Mouse (Mus musculus) CD4-positive, CD25-positive, alpha-beta regulatory T cell, adult 2 months (primary cell): ENCODE results near the gene Srsf6.
"Not testable (repeated sequence)": the region's sequence is repeated elsewhere in the genome, so short reads cannot be mapped to it uniquely, and the experiment has no call there.

Experiments used
- DNase-seq: peaks from one replicate; pipeline ENCODE4 v3.0.0-alpha.2; 2012; ENCODE audit warnings: low read depth, low spot score

Gene Srsf6

DNA sequence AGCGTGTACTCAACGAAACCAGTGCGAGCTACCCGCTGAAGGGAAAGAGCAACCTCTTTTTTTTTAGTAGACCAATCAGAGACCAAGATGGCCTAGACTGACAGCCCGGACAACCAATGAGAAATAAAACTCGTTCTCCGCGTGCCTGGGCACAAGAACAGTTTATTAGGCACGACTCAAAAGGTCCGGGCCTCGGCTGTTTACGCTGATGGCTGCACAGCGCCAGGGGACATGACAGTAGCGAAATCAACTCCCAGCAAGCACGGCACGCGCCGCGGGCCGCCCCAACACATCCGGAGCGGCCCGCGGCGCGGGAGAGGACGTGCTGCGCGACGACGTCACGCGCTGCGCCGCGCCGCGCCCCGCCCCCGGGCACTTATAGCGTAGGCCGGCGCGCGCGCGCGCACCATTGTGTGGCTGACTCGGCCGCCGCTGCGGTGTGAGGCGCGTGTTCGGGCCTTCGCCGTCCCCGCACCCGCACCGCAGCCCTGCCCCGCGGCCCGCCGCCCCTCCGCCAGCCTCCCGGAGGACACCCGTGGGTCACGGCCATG is at the start of gene Srsf6:
TSS of gene Srsf6 (plus strand) at position 406 of the 551 bp plus-strand sequence.
- peak; percentile 96 for DNase-seq

DNA sequence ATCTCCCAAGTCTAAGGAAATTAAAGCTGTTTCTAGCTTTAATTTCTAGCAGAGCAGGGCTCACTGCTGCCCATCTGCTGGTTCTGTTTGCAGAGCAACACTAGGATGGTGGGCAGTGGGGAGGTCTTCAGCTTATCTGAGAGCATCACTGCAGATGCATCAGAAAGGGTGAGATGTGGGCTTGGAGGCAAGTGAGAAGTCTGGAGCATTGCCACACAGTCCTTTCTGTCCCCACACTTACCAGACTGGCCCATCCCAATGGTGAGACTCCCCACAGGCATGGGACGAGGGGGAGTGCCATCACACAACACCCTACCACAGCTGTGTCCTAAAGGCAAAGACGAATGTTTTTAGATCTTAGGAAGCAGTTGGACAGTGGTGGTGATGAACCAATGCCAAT is 47.2 kb upstream of the Srsf6 start:
- no peak for DNase-seq

DNA sequence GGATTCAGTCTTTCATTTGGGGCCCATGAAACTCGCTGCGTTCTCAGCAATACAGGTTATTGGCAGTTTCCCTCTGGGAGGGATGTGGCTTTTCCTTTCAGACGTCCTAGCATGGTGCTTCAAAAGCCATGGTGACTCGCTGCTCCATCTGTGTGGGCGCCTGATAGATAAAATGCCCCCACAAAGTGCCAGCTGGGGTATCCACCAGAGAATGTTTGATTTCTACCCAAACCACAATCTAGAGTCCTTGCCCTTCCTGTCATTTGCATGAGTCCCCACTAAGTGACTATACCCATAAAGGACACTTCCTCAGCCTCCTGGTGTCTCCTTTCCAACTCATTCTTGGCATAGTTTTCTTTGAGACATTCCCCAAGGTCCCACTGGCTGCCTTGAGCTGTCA is 44.2 kb upstream of the Srsf6 start:
- no peak for DNase-seq

DNA sequence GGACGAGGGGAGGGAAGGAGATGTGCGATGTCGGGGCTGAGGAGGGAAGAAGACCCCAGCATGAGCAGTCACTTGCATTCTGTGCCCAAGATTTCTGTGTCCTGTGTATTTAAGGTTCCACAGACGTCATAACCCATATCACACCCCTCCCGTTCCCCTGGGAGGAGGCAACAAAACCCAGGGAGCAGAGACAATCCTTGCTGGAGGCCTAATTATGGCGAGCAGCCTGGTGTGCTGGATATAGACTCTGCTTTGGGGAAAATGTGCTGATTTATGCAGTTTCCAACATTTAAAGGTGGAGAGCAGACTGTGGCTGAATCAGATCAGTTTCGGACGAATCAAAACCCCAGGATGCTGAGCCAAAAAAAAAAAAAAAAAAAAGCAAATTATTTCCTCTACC is 42.7 kb upstream of the Srsf6 start:
- no peak for DNase-seq

DNA sequence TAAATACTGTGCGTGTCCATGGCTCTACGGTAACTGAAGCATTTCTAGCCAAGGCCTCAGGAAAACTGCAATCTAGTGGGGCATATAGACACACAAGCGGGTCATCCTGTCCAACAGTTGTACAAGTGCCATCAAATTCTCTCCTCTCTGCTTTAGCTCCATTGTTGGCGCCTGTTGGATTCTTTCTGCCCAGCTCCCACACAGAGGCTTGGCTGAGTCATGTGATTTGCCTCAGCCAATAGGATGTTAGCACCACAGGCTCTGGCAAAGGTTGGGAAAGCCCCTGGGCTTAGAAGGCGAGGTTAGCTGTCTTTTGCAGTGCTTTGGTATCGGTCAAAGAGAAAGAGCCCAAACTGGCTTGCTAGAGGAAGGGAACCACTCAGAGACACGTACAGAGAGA is 42.1 kb upstream of the Srsf6 start:
- peak; percentile 50 for DNase-seq

DNA sequence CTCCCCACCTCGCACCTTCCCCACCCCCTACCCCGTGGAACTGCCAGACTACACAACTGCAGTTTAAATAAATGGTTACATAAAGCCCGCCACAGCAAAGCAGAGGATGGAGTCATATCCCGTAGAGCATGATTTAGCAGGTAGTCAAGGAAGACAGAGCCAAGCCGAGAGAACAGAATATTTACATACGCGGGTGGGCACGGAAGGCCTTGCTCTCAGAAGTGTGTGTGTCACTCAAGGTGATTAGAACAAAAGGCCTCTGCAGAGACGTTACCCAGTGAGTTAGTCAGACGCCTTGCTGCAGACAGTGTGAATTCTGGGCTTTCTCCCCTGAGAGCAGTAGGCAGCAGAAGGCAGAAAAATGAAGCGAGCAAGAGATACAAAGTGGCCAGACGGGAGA is 41.6 kb upstream of the Srsf6 start:
- no peak for DNase-seq

DNA sequence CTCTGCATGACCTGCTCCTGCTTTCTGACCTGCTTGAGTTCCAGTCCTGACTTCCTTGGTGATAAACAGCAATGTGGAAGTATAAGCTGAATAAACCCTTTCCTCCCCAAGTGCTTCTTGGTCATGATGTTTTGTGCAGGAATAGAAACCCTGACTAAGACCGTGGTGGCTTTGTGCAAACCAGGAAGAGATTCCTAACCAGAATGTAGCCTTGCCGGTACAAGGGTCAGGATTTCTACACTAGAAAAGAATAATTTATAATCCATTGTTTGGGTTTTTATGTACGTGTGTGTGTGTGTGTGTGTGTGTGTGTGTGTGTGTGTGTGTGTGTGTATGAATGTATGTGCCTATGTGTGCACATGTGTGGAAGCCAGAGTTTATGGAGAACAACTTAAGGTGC is 38.3 kb upstream of the Srsf6 start:
- DNase-seq: not testable (repeated sequence)

DNA sequence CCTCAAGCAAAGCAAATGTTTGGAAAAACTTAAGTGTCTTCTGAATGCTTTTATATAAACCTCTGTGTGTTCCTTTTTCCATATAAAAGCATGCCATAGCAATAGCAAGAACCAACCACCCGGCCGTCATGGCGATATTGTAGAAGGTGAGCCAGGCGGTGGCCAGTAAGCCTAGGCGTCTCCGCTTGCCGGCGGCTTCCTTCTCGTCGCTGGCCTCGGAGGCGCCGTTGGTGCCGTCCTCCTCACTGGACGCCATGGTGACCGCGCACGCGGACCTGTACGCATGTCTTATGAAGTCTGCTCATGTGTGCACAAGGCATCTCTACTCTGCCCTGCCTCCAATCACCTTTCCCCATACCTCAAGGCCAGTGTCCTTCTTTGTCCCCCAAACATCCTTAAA is 32.1 kb upstream of the Srsf6 start:
- DNase-seq: not testable (repeated sequence)

DNA sequence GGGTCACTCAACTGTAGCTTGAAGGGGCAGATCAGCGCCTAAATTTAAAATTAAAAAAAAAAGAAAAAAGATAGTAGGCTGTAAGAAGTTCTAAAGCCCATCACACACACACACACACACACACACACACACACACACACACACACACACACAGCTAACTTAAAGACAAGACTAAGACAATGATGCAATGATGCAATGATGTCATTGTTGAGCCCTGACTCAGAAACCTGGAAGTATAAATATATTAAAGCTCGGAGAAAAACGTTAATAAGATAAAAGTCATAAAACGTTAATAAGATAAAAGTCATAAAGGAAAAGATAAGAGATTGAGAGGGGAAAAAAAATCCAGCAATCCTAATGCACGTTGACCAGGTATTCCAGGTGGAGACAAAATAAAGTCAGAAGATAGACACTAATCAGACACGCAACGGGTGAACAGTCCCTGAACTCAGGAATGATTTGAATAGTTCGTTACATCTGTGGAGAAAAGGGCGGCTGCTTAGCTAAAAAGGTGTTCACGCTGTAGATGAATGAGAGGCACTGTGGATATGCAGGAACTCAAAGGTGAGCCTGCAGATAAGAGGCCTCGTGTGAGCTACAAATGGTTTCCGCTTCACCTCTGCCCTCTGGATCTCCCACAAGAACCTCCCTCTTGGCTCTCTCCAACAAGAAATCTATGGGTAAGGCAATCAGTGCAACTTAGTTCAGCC is 31.3 kb upstream of the Srsf6 start:
- DNase-seq: no peak

DNA sequence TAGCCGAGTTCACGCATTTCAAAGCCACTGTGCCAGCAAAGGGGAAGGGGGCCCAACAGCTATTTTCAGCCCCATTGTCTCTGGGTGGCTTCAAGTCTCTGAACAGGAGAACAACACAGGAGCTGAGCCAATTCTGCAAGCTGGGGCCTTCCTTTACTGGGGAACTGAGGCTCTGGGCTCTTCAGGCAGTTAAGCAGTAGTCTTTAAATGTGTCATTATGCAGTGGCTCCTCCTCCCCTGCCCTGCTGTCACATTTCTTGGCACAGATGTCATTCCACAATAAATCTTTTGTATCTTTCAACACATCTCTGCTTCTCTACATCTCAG is 30.8 kb upstream of the Srsf6 start:
- no peak for DNase-seq

DNA sequence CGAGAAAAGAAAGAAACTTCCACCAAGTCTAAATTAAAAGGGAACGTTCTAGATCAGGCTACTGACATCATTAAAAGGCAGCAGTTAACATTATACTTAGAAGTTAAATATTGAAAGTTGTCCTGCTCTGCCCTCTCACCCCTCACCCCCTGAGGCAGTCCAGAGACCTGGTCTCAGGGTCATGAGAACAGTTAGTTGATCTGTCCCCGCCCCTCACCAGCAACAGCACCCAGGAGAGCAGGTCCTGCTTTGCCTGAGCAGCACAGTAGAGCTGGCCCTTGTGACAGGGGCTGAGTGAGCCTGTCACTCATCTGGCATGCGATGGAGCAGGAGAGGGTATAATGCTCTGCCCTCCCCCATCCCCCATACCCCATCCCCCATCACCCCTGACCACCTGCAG is 25.4 kb upstream of the Srsf6 start:
- no peak for DNase-seq

DNA sequence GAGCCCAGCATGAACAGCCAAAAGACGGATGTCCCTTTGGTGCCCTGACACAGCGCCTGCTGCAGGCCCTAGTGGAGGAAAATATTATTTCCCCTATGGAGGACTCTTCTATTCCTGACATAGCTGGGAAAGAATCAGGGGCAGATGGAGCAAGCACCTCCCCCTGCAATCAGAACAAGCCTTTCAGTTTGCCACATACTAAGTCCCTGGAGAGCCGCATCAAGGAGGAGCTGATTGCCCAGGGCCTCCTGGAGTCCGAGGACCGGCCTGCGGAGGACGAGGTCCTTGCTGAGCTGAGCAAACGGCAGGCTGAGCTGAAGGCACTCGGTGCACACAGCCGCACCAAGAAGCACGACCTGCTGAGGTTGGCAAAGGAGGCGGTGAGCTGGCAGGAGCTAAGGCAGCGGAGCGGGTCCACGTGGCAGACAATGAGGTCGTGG is 23.3 kb upstream of the Srsf6 start:
- no peak for DNase-seq

DNA sequence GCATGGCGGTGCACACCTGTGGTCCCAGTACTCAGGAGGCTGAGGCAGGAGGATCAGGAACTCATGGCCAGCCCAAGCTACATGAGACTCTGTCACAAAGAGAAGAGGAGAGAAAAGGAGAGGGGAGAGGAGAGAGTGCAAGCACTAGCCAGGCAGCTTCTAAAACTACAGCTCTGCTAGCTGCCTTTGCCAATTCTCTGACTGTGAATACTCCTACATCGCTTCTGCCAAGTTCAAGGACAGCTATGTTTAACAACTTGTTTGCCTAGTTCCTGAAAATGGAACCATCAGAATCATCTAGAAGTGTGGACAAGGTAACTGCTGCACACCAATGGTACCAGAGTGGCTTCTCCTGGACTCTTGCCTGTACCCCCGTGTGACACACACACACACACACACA is 17.3 kb upstream of the Srsf6 start:
- DNase-seq: no peak

DNA sequence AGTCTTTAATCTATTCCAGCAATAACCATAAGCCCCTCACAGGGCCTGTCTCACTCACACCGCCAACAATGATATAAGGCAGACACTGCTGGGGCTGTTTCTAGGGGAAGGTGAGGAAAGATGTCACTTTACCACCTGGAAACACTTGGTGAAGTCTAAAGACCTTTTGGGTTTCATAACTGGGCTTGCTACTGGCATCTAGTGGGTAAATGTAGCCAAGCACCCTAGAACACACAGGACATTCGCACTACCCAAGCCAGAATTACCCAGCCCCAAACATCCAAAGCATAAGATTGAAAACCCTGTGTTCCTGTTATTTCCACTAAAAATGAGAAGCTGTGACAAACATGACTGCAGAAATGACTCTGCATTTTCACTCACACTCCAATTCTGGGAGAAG is 16.8 kb upstream of the Srsf6 start:
- no peak for DNase-seq

DNA sequence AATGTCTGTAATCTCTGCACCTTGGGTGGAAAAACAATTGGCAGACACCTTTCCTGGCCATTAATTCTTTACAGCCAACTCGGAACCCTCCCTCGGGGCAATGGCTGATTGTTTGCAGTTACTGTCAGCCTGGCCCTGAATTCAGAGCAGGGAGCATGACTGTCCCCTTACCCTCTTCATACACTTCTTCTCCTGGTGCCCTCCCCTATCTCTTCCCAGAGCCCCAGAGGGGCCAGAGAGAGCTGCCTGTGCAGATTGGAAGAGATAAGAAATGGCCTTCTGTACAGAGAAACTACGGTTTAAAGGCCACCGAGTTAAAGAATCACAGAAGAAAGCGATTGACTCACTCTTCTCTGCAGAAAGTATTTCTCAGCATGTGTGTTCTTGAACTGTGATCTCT is 11.4 kb upstream of the Srsf6 start:
- no peak for DNase-seq

DNA sequence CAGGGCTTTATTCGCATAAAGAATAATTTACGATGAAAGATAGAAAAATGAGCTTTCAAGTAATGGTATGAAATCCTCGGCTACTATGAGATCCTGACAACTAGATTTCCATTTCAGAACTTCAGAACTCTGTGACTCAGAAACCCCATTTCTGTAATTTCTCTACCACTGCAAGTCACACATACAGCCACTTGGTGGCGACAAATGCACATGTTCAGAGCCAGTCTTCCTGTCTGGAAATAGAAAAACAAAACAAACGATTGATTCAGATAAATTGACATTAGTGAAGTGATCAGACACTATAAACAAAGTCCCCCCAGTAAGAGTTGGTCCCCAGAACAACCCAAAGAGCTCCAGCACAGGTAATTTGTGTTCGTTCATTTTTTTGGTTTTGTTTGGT is 9.1 kb upstream of the Srsf6 start:
- peak; percentile 86 for DNase-seq

DNA sequence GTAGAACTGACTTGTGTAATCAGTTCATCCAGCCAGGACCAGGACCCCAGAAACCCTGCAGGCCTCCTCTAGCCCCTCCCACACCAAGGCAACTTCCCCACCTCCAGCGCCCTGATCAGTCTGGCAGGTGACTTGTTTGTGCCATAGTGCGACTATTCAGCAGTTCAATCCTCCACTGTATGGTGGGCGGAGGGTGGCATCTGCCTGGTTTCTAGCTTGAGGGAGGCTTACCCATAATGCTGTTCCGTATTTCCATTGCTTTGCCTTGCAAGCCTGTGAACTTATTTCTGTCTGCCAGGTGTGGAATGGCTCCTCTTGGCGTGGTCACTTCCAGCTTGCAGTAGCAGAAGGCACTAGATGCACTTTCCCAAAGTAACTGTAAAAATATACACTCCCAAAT is 8.5 kb upstream of the Srsf6 start:
- peak; percentile 32 for DNase-seq

DNA sequence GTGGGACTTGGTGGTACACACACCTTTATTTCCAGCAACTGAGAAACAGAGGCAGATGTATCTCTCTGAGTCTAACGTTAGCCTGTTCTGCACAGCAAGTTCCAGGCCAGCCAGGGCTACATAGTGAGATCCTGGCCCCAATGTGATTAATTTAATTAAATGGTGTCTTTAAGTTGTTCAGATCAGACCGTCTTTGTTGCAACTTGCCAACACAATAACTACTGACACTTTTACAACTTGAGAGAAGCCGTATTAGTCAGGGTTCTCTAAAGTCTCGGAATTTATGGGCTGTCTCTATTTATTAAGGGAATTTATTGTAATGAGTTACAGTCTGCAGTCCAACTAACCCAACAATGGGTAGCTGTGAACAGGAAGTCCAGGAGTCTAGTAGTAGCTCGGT is 7.2 kb upstream of the Srsf6 start:
- no peak for DNase-seq

DNA sequence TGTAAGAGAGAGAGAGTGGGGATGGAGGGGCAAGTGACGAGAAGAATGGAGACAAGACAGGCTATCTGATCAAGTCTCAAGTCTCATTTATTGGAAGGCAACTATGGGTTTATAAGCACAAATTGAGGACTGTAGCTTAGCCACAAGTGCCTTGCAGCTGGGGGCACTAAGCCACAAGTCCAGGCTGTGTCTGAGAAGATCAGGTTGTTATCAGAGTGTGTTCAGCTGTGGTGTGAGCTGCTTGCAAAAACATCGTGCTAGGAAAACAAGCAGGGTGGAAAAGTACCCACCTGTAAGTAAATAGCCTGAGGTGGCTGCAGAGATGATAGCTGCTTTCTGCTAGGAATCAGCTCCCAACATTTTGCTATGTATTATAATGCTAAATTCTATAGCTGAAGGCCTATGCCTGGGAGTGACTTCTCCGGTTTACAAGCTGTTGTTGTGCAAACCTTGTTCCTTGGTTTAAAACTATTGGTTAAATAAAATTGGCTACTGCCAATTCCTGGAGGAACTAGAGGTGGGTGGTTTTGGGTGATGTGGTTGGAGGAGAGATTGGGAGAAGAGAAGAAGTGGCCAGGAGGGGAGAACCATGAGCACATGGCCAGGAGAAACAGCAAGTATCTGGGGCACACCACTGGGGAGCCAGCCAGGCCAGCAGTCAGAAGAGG is 3.3 kb upstream of the Srsf6 start:
- DNase-seq: no peak

DNA sequence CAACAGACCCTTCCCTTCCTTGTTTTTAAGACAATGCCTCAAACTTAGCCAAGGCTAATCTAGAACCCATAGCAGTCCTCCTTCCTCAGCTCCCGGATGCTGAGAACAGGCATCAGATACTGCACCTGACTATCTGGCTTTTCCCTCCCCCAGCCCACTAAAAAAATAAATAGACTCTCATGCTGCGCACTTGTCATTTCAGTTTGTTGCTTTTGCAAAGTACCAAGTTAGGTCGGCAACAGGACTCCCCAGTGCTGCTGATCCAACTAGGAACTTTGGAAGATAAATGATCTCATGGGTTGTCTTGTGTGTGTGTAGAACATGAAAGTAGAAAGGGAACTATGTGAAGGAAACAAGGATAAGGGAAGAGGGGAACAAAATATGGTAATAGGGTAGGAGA is 1.6 kb upstream of the Srsf6 start:
- DNase-seq: no peak

DNA sequence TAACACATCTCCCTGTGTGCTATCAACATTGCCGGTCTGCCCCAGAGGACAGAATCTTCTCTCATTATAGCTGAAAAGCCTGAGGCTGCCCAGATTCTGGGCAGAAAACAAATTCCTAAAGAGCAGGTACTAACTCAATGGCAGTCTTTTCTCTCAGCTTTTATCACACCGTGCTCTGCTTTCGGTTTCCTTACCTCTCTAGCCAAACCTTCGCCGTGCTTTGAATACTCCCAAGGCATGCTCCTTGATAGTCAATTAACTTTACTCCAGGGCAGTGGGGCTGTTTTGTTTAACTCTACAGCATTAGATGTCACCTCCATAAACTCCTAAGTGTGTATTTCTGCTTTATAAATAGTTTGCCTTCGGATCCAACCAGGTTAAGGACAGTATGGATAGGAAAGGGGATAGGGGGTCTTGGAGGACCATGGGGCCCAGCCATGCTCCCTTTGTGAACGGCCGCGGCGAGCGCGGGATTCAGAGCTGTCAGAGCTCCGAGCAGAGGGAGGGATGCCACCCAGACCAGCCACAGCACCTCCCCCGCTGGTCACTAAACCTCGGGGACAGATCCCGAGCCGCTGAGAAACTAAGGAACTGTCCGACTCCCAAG is 709 bp upstream of the Srsf6 start:
- peak; percentile 62 for DNase-seq

DNA sequence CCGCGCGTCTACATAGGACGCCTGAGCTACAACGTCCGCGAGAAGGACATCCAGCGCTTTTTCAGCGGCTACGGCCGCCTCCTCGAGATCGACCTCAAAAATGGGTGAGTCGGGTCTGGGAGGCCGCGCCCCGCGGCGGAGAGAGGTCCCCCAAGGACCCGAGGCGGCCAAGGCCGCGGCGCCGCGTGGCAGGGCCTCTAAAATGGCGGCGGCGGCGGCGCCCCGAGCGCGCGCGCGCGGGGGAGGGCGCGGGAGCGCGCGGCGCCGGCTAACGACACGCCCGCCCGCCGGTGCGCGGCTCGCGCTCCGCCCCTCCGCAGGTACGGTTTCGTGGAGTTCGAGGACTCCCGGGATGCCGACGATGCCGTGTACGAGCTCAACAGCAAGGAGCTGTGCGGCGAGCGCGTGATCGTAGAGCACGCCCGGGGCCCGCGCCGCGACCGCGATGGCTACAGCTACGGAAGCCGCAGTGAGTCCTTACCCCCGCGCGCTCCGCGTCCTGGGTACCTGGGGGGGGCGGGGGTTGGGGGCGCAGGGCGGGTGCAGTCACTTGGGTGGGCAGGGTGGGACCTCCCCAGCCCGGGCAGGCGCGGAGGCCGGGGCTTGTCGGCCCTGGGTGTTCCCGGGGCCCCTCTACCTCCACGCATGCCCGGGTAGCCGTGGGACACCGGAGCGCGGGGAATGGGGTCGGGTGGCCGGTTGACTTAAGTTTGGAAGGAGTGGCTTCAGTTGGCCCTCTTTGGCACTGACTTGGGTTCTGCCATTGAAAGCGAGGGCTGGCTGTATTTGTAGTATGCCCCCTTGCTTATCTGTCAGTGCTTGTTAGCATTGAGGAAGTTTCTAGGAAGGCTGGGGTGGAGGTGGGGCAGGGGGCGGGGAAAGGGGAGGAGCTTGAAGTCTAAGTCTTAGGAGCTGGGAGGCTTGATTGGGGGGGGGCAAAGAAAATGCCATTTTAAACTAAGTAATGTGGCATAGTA is 634 bp downstream of the Srsf6 start:
- DNase-seq: peak; percentile 82
